ENCODE assay signal across 13 mouse cellular contexts in the genomic region with DNA sequence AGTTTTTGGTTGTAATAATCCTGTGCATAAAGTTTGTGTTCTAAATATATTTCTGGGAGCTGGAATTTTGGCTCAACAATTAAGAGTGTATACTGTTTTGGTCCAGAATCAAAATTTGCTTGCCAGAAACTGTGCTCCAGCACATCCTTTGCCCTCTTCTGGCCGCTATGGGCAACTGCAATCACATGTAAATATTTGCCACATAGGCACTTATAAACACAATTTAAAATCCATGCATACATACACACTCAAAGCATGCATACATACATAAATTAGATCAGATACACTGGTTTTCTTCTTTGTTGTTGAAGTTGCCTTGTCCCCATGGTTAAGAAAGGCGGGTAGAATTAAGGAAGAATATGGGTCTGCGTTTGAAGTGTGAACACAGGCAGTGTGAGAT.
DNase-seq lines count a peak whose midpoint lies in the region; ATAC-seq lines count a peak whose summit lies in the region.
"Had no signal": no experiment of that assay in that cellular context is flagged by ENCODE, and none has a peak within 500 bp of the region (broad histone marks: within the 10 kb centered on the region; RNA-seq: fewer than 3 reads in every experiment).

No protein-coding gene starts in this region.

- no peak overlapping the region for H3K4me2 ChIP-seq in forebrain, embryonic 16.5 days (ENCODE audit: low read length)
- no peak overlapping the region for H3K4me2 ChIP-seq in midbrain, embryonic 16.5 days (ENCODE audit: low read length)
- H3K4me2 ChIP-seq: liver, embryonic 11.5 days; neural tube, embryonic 15.5 days had no signal

- no peak overlapping the region for H3K9ac ChIP-seq in forebrain, embryonic 16.5 days (replicated peaks; ENCODE audit: low read depth, low read length)
- H3K9ac ChIP-seq in midbrain, embryonic 16.5 days (ENCODE audit: low read depth, low read length) = no peak overlapping the region
- H3K9ac ChIP-seq: neural tube, embryonic 15.5 days had no signal

- 68% methylated on average over 3 of the region's 3 CpGs for WGBS in forebrain, embryonic 16.5 days
- 70% methylated on average over 3 of the region's 3 CpGs for WGBS in midbrain, embryonic 16.5 days

- H3K27me3 ChIP-seq in forebrain, embryonic 16.5 days (replicated peaks; ENCODE audit: control insufficient read depth, insufficient read depth, low read length) = no peaks in the 10 kb centered on the region
- H3K27me3 ChIP-seq in midbrain, embryonic 16.5 days (ENCODE audit: control insufficient read depth, insufficient read depth, low read depth, low read length) = no peaks in the 10 kb centered on the region
- H3K27me3 ChIP-seq: neural tube, embryonic 15.5 days had no signal

- peak overlapping the region; percentile 31; the same call in 1 of the 2 replicates for H3K27ac ChIP-seq in forebrain, embryonic 16.5 days (ENCODE audit: low read length)
- no peak overlapping the region for H3K27ac ChIP-seq in midbrain, embryonic 16.5 days (ENCODE audit: low read length)
- H3K27ac ChIP-seq: neural tube, embryonic 15.5 days had no signal

- no peaks in the 10 kb centered on the region for H3K36me3 ChIP-seq in forebrain, embryonic 16.5 days (ENCODE audit: control insufficient read depth, insufficient read depth)
- H3K36me3 ChIP-seq in midbrain, embryonic 16.5 days (ENCODE audit: control insufficient read depth, insufficient read depth, low read length) = no peaks in the 10 kb centered on the region
- H3K36me3 ChIP-seq: neural tube, embryonic 15.5 days had no signal

- H3K4me3 ChIP-seq in forebrain, embryonic 16.5 days (replicated peaks; ENCODE audit: low read length) = no peak overlapping the region
- H3K4me3 ChIP-seq in midbrain, embryonic 16.5 days (ENCODE audit: low read depth, low read length) = no peak overlapping the region
- H3K4me3 ChIP-seq: neural tube, embryonic 15.5 days had no signal

- intact Hi-C loops in left cerebral cortex, postnatal 4 days (cut with DNase I) = no loop called here
- intact Hi-C loops in left cerebral cortex, postnatal 36 days (cut with DNase I) = loop anchor here (5.0 kb wide), 1 partner anchor 131 kb away; the partner anchor contains the start of gene Adgrb3

- H3K4me1 ChIP-seq in forebrain, embryonic 16.5 days (replicated peaks; ENCODE audit: control insufficient read depth, insufficient read depth, low read length) = 0 out of 2 replicates have a peak, but pooled peaks cover 3% of the 10 kb centered on the region
- H3K4me1 ChIP-seq in midbrain, embryonic 16.5 days (ENCODE audit: control insufficient read depth, insufficient read depth, low read length) = no peaks in the 10 kb centered on the region
- H3K4me1 ChIP-seq: neural tube, embryonic 15.5 days had no signal

- H3K9me3 ChIP-seq in forebrain, embryonic 16.5 days (ENCODE audit: control insufficient read depth, low read length) = no peaks in the 10 kb centered on the region
- H3K9me3 ChIP-seq in midbrain, embryonic 16.5 days (replicated peaks; ENCODE audit: control insufficient read depth, low read length, poor library complexity, severe bottlenecking) = no peaks in the 10 kb centered on the region
- H3K9me3 ChIP-seq: neural tube, embryonic 15.5 days had no signal

- ATAC-seq in forebrain, embryonic 16.5 days = peak; percentile 13; the same call in 1 of the 2 replicates
- ATAC-seq in midbrain, embryonic 16.5 days = no peak

- peak; percentile 24 to 36 for DNase-seq in cerebellum, postnatal 14 days
- DNase-seq in cerebellum, adult 11 months = no peak
- DNase-seq in left cerebral cortex, postnatal 4 days = peak; percentile 6
- no peak for DNase-seq in left cerebral cortex, postnatal 36 days (ENCODE audit: low spot score in 2 of 2)
- peak; percentile 4 for DNase-seq in NIH3T3 (ENCODE audit: low read depth)
- DNase-seq in ovary, postnatal 10 days (ENCODE audit: low spot score) = no peak
- DNase-seq: adrenal gland, postnatal 36 days; cerebellum, adult 18-20 months; heart, postnatal 10 days had no signal

Comparison
In these comparisons a context has a peak if more than half of its experiments do, and no peak if none do; other contexts are left out.
1. DNase-seq: peak in cerebellum, postnatal 14 days (2 of 2), left cerebral cortex, postnatal 4 days (single experiment) and NIH3T3 (single experiment); none in cerebellum, adult 11 months (single experiment), left cerebral cortex, postnatal 36 days (0 of 2) and ovary, postnatal 10 days (single experiment).